Comparison of ENCODE assay signal across 11 mouse cellular contexts in genomic region chr6:115989032-115989431, GRCm38 (mm10). TPM values are rescaled to one million over a fixed set of nuclear protein-coding genes. Genes with fewer than 3 reads are reported as not detected.
DNase-seq lines count a peak whose midpoint lies in the region; ATAC-seq and TF ChIP-seq lines count a peak whose summit lies in the region.
"Had no signal": no experiment of that assay in that cellular context is flagged by ENCODE, and none has a peak within 500 bp of the region (broad histone marks: within the 10 kb centered on the region; RNA-seq: fewer than 3 reads in every experiment).

No protein-coding gene starts in this region.

- no peak for TF ChIP-seq POLR2A in thymus, adult 2 months (IDR thresholded peaks at IDR 0.05; ENCODE audit: control insufficient read depth, extremely low read depth, insufficient read depth, low read length, poor library complexity)

- H3K4me2 ChIP-seq in kidney, embryonic 14.5 days (replicated peaks; ENCODE audit: low read depth, low read length): peak overlapping the region; percentile 92
- H3K4me2 ChIP-seq in embryonic facial prominence, embryonic 14.5 days (ENCODE audit: low read depth, low read length): peak overlapping the region; percentile 93
- H3K4me2 ChIP-seq in stomach, embryonic 16.5 days (ENCODE audit: low read depth, low read length): peak overlapping the region; percentile 84

- H3K36me3 ChIP-seq in kidney, embryonic 14.5 days (ENCODE audit: control insufficient read depth, insufficient read depth, low read length): no peaks in the 10 kb centered on the region; the same call in 1 of the 2 replicates
- no peaks in the 10 kb centered on the region for H3K36me3 ChIP-seq in thymus, adult 2 months (ENCODE audit: control insufficient read depth, insufficient read depth, low read length)
- no peaks in the 10 kb centered on the region for H3K36me3 ChIP-seq in embryonic facial prominence, embryonic 14.5 days (ENCODE audit: control insufficient read depth, insufficient read depth, low read length)
- no peaks in the 10 kb centered on the region for H3K36me3 ChIP-seq in stomach, embryonic 16.5 days (ENCODE audit: control insufficient read depth, insufficient read depth, low read length)

- TF ChIP-seq CTCF in thymus, adult 2 months (IDR thresholded peaks at IDR 0.05; ENCODE audit: borderline replicate concordance, control insufficient read depth, extremely low read depth, insufficient read depth, low read length, poor library complexity): no peak

- no peak for DNase-seq in kidney, adult 11 months
- DNase-seq in thymus, adult 2 months: peak; percentile 48
- no peak for DNase-seq in thymus, postnatal 10 days (ENCODE audit: low spot score in 2 of 2)
- no peak for DNase-seq in embryonic facial prominence, embryonic 14.5 days (ENCODE audit: low spot score)
- DNase-seq in cerebellum, postnatal 25 days: no peak
- DNase-seq: cerebellum, postnatal 10 days; gastrocnemius, postnatal 10 days; lung, postnatal 4 days had no signal

- H3K4me1 ChIP-seq in kidney, embryonic 14.5 days (ENCODE audit: control insufficient read depth, insufficient read depth, low read length): peaks cover 75% of the 10 kb centered on the region
- H3K4me1 ChIP-seq in thymus, adult 2 months (replicated peaks; ENCODE audit: control insufficient read depth, insufficient read depth, low read length): peaks cover 86% of the 10 kb centered on the region
- H3K4me1 ChIP-seq in embryonic facial prominence, embryonic 14.5 days (ENCODE audit: control insufficient read depth, insufficient read depth, low read length): peaks cover 49% of the 10 kb centered on the region
- H3K4me1 ChIP-seq in stomach, embryonic 16.5 days (ENCODE audit: control insufficient read depth, insufficient read depth, low read length): peaks cover 64% of the 10 kb centered on the region

- peak overlapping the region; percentile 78; the same call in 1 of the 2 replicates for H3K9ac ChIP-seq in kidney, embryonic 14.5 days (ENCODE audit: low read depth, low read length)
- H3K9ac ChIP-seq in embryonic facial prominence, embryonic 14.5 days (ENCODE audit: low read depth, low read length): no peak overlapping the region
- peak overlapping the region; percentile 3; the same call in 1 of the 2 replicates for H3K9ac ChIP-seq in stomach, embryonic 16.5 days (ENCODE audit: low read length)

- no peak overlapping the region for H3K27ac ChIP-seq in kidney, embryonic 14.5 days (ENCODE audit: low read depth, low read length)
- peak overlapping the region; percentile 92 for H3K27ac ChIP-seq in thymus, adult 2 months (ENCODE audit: control insufficient read depth, insufficient read depth, low read length)
- H3K27ac ChIP-seq in embryonic facial prominence, embryonic 14.5 days (replicated peaks; ENCODE audit: low read depth, low read length): no peak overlapping the region
- H3K27ac ChIP-seq in stomach, embryonic 16.5 days (ENCODE audit: low read length): no peak overlapping the region

- no peaks in the 10 kb centered on the region for H3K9me3 ChIP-seq in kidney, embryonic 14.5 days (ENCODE audit: control insufficient read depth, low read length)
- no peaks in the 10 kb centered on the region for H3K9me3 ChIP-seq in embryonic facial prominence, embryonic 14.5 days (ENCODE audit: control insufficient read depth, low read length)
- no peaks in the 10 kb centered on the region for H3K9me3 ChIP-seq in stomach, embryonic 16.5 days (replicated peaks; ENCODE audit: control insufficient read depth, low read length)

- H3K27me3 ChIP-seq in kidney, embryonic 14.5 days (ENCODE audit: control insufficient read depth, insufficient read depth, low read length): peaks cover 4% of the 10 kb centered on the region; the same call in 1 of the 2 replicates
- no peaks in the 10 kb centered on the region for H3K27me3 ChIP-seq in thymus, adult 2 months (ENCODE audit: control insufficient read depth, insufficient read depth, low read length)
- peaks cover 18% of the 10 kb centered on the region for H3K27me3 ChIP-seq in embryonic facial prominence, embryonic 14.5 days (replicated peaks; ENCODE audit: control insufficient read depth, insufficient read depth, low read length)
- H3K27me3 ChIP-seq in stomach, embryonic 16.5 days (ENCODE audit: control insufficient read depth, insufficient read depth, low read length): peaks cover 8% of the 10 kb centered on the region

- H3K4me3 ChIP-seq in kidney, embryonic 14.5 days (ENCODE audit: low read length): peak overlapping the region; percentile 71; the same call in 1 of the 2 replicates
- H3K4me3 ChIP-seq in thymus, adult 2 months (ENCODE audit: control insufficient read depth, insufficient read depth, low read length): peak overlapping the region; percentile 31
- no peak overlapping the region for H3K4me3 ChIP-seq in embryonic facial prominence, embryonic 14.5 days (ENCODE audit: low read depth, low read length)
- H3K4me3 ChIP-seq in stomach, embryonic 16.5 days (replicated peaks; ENCODE audit: low read length): 0 out of 2 replicates have a peak overlapping the region, but pooled peaks have one; percentile 1

- no peak for ATAC-seq in kidney, embryonic 14.5 days (ENCODE audit: low FRiP score, low TSS enrichment)
- ATAC-seq in embryonic facial prominence, embryonic 14.5 days (ENCODE audit: low read depth): no peak
- ATAC-seq in stomach, embryonic 16.5 days (ENCODE audit: insufficient read depth, low FRiP score): no peak

- WGBS in kidney, embryonic 14.5 days: 70% methylated on average over 5 of the region's 5 CpGs
- WGBS in thymus, adult 2 months: 64% methylated on average over 5 of the region's 5 CpGs
- WGBS in embryonic facial prominence, embryonic 14.5 days: 75% methylated on average over 5 of the region's 5 CpGs
- 68% methylated on average over 5 of the region's 5 CpGs for WGBS in stomach, embryonic 16.5 days

RNA-seq across cellular contexts. Expression of gene Plxnd1, which starts 5.8 kb away (rescaled TPM):
- polyA plus RNA-seq in kidney, embryonic 14.5 days (2014; fragmentation: Nextera tagmentation; extraction: Ambion mirVana): 58.3 and 62.7 TPM in 2 replicates
- 466 and 519 TPM in 2 replicates for polyA plus RNA-seq in thymus, adult 2 months (2012; rRNA removed)
- polyA plus RNA-seq in embryonic facial prominence, embryonic 14.5 days (2014; fragmentation: Nextera tagmentation; extraction: Ambion mirVana): 45.5 and 46.9 TPM in 2 replicates
- 27.7 and 28.5 TPM in 2 replicates for polyA plus RNA-seq in stomach, embryonic 16.5 days (2015; fragmentation: Nextera tagmentation; extraction: Ambion mirVana)

RNA-seq across cellular contexts. Expression of gene H1foo, which starts 44.3 kb away (rescaled TPM):
- not detected in 2 replicates for polyA plus RNA-seq in kidney, embryonic 14.5 days (2014; fragmentation: Nextera tagmentation; extraction: Ambion mirVana)
- 0.71 and 0.81 TPM in 2 replicates for polyA plus RNA-seq in thymus, adult 2 months (2012; rRNA removed)
- polyA plus RNA-seq in embryonic facial prominence, embryonic 14.5 days (2014; fragmentation: Nextera tagmentation; extraction: Ambion mirVana): not detected in 2 replicates
- not detected in 2 replicates for polyA plus RNA-seq in stomach, embryonic 16.5 days (2015; fragmentation: Nextera tagmentation; extraction: Ambion mirVana)
- polyA plus RNA-seq: testis, adult 2 months had no signal

RNA-seq across cellular contexts. Expression of gene Rho, which starts 57.5 kb away (rescaled TPM):
- polyA plus RNA-seq in kidney, embryonic 14.5 days (2014; fragmentation: Nextera tagmentation; extraction: Ambion mirVana): 0.06 TPM in 1 of 2 replicates, not detected in the other
- polyA plus RNA-seq in thymus, adult 2 months (2012; rRNA removed): 0.37 and 1.3 TPM in 2 replicates
- polyA plus RNA-seq in embryonic facial prominence, embryonic 14.5 days (2014; fragmentation: Nextera tagmentation; extraction: Ambion mirVana): 0.51 and 1.0 TPM in 2 replicates
- polyA plus RNA-seq in stomach, embryonic 16.5 days (2015; fragmentation: Nextera tagmentation; extraction: Ambion mirVana): 0.09 TPM in 2 replicates
